Mouse (Mus musculus) ES-E14 (cell line): ENCODE measurements around the gene Celf5. TPM values are rescaled to one million over a fixed set of nuclear protein-coding genes. Genes with fewer than 3 reads are reported as not detected.

Source experiments
- DNase-seq: peaks from one replicate; pipeline ENCODE4 v3.0.0-alpha.2; 2013; ENCODE audit warnings: low read depth, low spot score
- H3K27ac ChIP-seq: 2 replicates; pipeline ENCODE4 v1.5.1; 2012; ENCODE audit warnings: low read depth, mild to moderate bottlenecking, low read length, moderate library complexity, mixed read lengths; ENCODE audit not compliant: poor library complexity, insufficient read depth, severe bottlenecking
- H3K36me3 ChIP-seq: 2 replicates; pipeline ENCODE4 v1.6.1; 2012; ENCODE audit warnings: mild to moderate bottlenecking, low read length, moderate library complexity, mixed read lengths; ENCODE audit not compliant: control insufficient read depth, poor library complexity, insufficient read depth, severe bottlenecking
- H3K4me1 ChIP-seq, 2 experiments: fragments of 150-350 bp in 1 of 2; sonication (generic) in 1 of 2; 2 replicates each; pipeline ENCODE4 v1.6.1; 2012; ENCODE audit warnings: low read length in 2 of 2, mild to moderate bottlenecking in 1 of 2, mixed read lengths in 1 of 2; ENCODE audit not compliant: control insufficient read depth in 2 of 2, insufficient read depth in 2 of 2, poor library complexity in 1 of 2
- H3K4me3 ChIP-seq, 2 experiments: fragments of 150-350 bp in 1 of 2; sonication (generic) in 1 of 2; 2 replicates each; pipeline ENCODE4 v1.5.1; 2012; ENCODE audit warnings: low read length in 2 of 2, low read depth in 1 of 2, mild to moderate bottlenecking in 1 of 2, mixed read lengths in 1 of 2; ENCODE audit not compliant: insufficient read depth in 1 of 2, poor library complexity in 1 of 2, severe bottlenecking in 1 of 2
- H3K9ac ChIP-seq: 2 replicates; pipeline ENCODE4 v1.6.1; 2012; ENCODE audit warnings: low read depth, mild to moderate bottlenecking, low read length, mixed read lengths; ENCODE audit not compliant: poor library complexity, insufficient read depth, severe bottlenecking
- H3K9me3 ChIP-seq: fragments of 150-350 bp; sonication (generic); 2 replicates; pipeline ENCODE4 v1.6.1; 2012; ENCODE audit warnings: low read depth, mild to moderate bottlenecking, low read length; ENCODE audit not compliant: control insufficient read depth, insufficient read depth
- CHD2 ChIP-seq: IDR thresholded peaks from 2 replicates; pipeline ENCODE4 v1.6.1; 2014; ENCODE audit warnings: mild to moderate bottlenecking, low read depth, low read length, inconsistent platforms
- HCFC1 ChIP-seq: IDR thresholded peaks from 2 replicates; pipeline ENCODE4 v1.6.1; 2012; ENCODE audit warnings: low read length, inconsistent platforms, borderline replicate concordance; ENCODE audit not compliant: insufficient read depth
- MAFK ChIP-seq: IDR thresholded peaks from 2 replicates; pipeline ENCODE4 v1.6.1; 2014; ENCODE audit warnings: mild to moderate bottlenecking, low read depth, low read length, inconsistent platforms; ENCODE audit not compliant: insufficient read depth
- ZC3H11A ChIP-seq: IDR thresholded peaks from 2 replicates; pipeline ENCODE4 v1.6.1; 2012; ENCODE audit warnings: low read depth, mild to moderate bottlenecking, inconsistent platforms, low read length, borderline replicate concordance
- ZNF384 ChIP-seq: IDR thresholded peaks from 2 replicates; pipeline ENCODE4 v1.6.1; 2012; ENCODE audit warnings: low read depth, low read length, inconsistent platforms
- in situ Hi-C, 2 experiments: fragments of 600-800 bp; cut with MboI; formaldehyde crosslinking; loops; one replicate each; pipeline ENCODE4 v1.15.1; 2025; ENCODE audit warnings: low sequenced_read_pairs in 2 of 2, inconsistent platforms in 1 of 2; ENCODE audit not compliant: unreplicated experiment in 2 of 2
- total RNA-seq: library from RNA; depleted of rRNA; stranded (reverse); fragments of 300-350 nt; gene quantifications from 2 replicates; pipeline ENCODE4 v1.2.3, GENCODE M21; 2012

The Celf5 gene
- total RNA-seq, 1 experiment = 5.0 TPM

- no peak for DNase-seq
- peaks cover 10 to 29% of the 10 kb centered on the region in 2 experiments for H3K4me1 ChIP-seq
- H3K9ac ChIP-seq = no peak overlapping the region
- in situ Hi-C loops = no loop called here
- no peak overlapping the region for H3K27ac ChIP-seq
- TF ChIP-seq ZNF384 (no peak), HCFC1 (no peak), ZC3H11A (no peak), MAFK (no peak), CHD2 (no peak)
- no peaks in the 10 kb centered on the region for H3K9me3 ChIP-seq
- H3K36me3 ChIP-seq = no peaks in the 10 kb centered on the region; the same call in 1 of the 2 replicates
- no peak overlapping the region for H3K4me3 ChIP-seq
Observed at GRCm38 (mm10) chr10:81467670-81468235, 14.8 kb downstream of the Celf5 start.

- Histone ChIP-seq H3K36me3 (no peaks in the 10 kb centered on the region; the same call in 1 of the 2 replicates), H3K27ac (no peak overlapping the region), H3K9me3 (no peaks in the 10 kb centered on the region), H3K4me1 (peaks cover 12 to 36% of the 10 kb centered on the region in 2 experiments), H3K4me3 (no peak overlapping the region), H3K9ac (no peak overlapping the region)
- no peak for DNase-seq
- in situ Hi-C loops = no loop called here
- TF ChIP-seq HCFC1 = no peak
- TF ChIP-seq CHD2 = no peak
Observed at GRCm38 (mm10) chr10:81466881-81467280, 15.6 kb downstream of the Celf5 start.

GRCm38 (mm10) chr10:81466066-81466465 lies 16.4 kb downstream of the Celf5 start:
- in situ Hi-C loops = no loop called here
- Histone ChIP-seq H3K4me3 (no peak overlapping the region), H3K36me3 (no peaks in the 10 kb centered on the region; the same call in 1 of the 2 replicates), H3K4me1 (peaks cover 12 to 39% of the 10 kb centered on the region in 2 experiments), H3K9me3 (no peaks in the 10 kb centered on the region), H3K27ac (no peak overlapping the region), H3K9ac (no peak overlapping the region)
- TF ChIP-seq HCFC1 = no peak
- no peak for TF ChIP-seq ZNF384
- TF ChIP-seq ZC3H11A = no peak
- no peak for TF ChIP-seq CHD2
- no peak for TF ChIP-seq MAFK
- DNase-seq = no peak

- H3K27ac ChIP-seq = peak overlapping the region; percentile 25; the same call in 1 of the 2 replicates
- H3K9ac ChIP-seq = peak overlapping the region; percentile 37; the same call in 1 of the 2 replicates
- in situ Hi-C loops = no loop called here
- no peaks in the 10 kb centered on the region for H3K9me3 ChIP-seq
- H3K4me3 ChIP-seq = peak overlapping the region; percentile 63 to 67; a peak in 3 of 4 replicates
- TF ChIP-seq HCFC1 (no peak), MAFK (no peak)
- peak; percentile 98 for DNase-seq
- peaks cover 12 to 36% of the 10 kb centered on the region in 2 experiments for H3K4me1 ChIP-seq
- H3K36me3 ChIP-seq = no peaks in the 10 kb centered on the region; the same call in 1 of the 2 replicates
Observed at GRCm38 (mm10) chr10:81465265-81465645, 17.3 kb downstream of the Celf5 start.
